Mouse (Mus musculus): ENCODE data around the gene Ltbp1.

GRCm38 (mm10) chr17:75333011-75333410 lies 327.6 kb downstream of the Ltbp1 start:
- TF ChIP-seq CTCF (IDR thresholded peaks at IDR 0.05; ENCODE audit: extremely low read depth, insufficient read depth, low read length) = no peak
- no peak for TF ChIP-seq POLR2A (IDR thresholded peaks at IDR 0.05; ENCODE audit: extremely low read depth, insufficient read depth, low read length)
